Mouse (Mus musculus) spleen, adult 2 months (tissue): ENCODE data around the gene Lhpp. TPM values are rescaled to one million over a fixed set of nuclear protein-coding genes. Genes with fewer than 3 reads are reported as not detected.

ENCODE experiments used
- DNase-seq, 2 experiments: peaks; one replicate each; pipeline versions ENCODE4 v3.0.0 to v3.0.0-alpha.2; 2012 to 2021; ENCODE audit warnings: low spot score in 2 of 2, low read depth in 1 of 2
- H3K27ac ChIP-seq: fragments of 200-500 bp; 2 replicates; pipeline ENCODE4 v1.5.1; 2012; ENCODE audit warnings: low read length, inconsistent platforms; ENCODE audit not compliant: insufficient read depth
- H3K27me3 ChIP-seq: fragments of 200-500 bp; 2 replicates; pipeline ENCODE4 v1.6.1; 2012; ENCODE audit warnings: mild to moderate bottlenecking, moderate library complexity, low read length, inconsistent platforms; ENCODE audit not compliant: control insufficient read depth, insufficient read depth
- H3K36me3 ChIP-seq: fragments of 200-500 bp; 2 replicates; pipeline ENCODE4 v1.6.1; 2012; ENCODE audit warnings: mild to moderate bottlenecking, low read length, inconsistent platforms; ENCODE audit not compliant: control insufficient read depth, insufficient read depth
- H3K4me1 ChIP-seq: fragments of 200-500 bp; 2 replicates; pipeline ENCODE4 v1.6.1; 2011; ENCODE audit warnings: inconsistent platforms; ENCODE audit not compliant: control insufficient read depth, insufficient read depth, insufficient read length
- H3K4me3 ChIP-seq: fragments of 200-500 bp; 2 replicates; pipeline ENCODE4 v1.5.1; 2011; ENCODE audit warnings: mild to moderate bottlenecking, inconsistent platforms; ENCODE audit not compliant: insufficient read depth, insufficient read length; ENCODE audit errors: extremely low read depth
- CTCF ChIP-seq: fragments of 200-500 bp; IDR thresholded peaks from 2 replicates; pipeline ENCODE4 v1.5.1; 2011; ENCODE audit warnings: mild to moderate bottlenecking, inconsistent platforms; ENCODE audit not compliant: insufficient read depth, insufficient read length, insufficient replicate concordance; ENCODE audit errors: extremely low read depth
- POLR2A ChIP-seq: fragments of 200-500 bp; IDR thresholded peaks from 2 replicates; pipeline ENCODE4 v1.6.1; 2011; ENCODE audit warnings: low read depth, low read length, inconsistent platforms
- WGBS: fragments of 180-500 bp; shearing (Covaris S2); methylation state at CpG from one replicate; pipeline ENCODE4 v1.1.7; 2018; 5-methylcytosine and 5-hydroxymethylcytosine counted together
- polyA plus RNA-seq: library from polyadenylated mRNA; depleted of rRNA; stranded (reverse); fragments of >200 nt; gene quantifications from 2 replicates; pipeline ENCODE4 v1.2.3, GENCODE M21; 2012

Gene Lhpp
- polyA plus RNA-seq, 1 experiment: 5.6 TPM

GRCm38 (mm10) chr7:132574646-132575045 lies 35.8 kb upstream of the Lhpp start:
- TF ChIP-seq CTCF (no peak), POLR2A (no peak)
- peaks cover 4% of the 10 kb centered on the region for H3K4me1 ChIP-seq
- WGBS: 92% methylated on average over 5 of the region's 5 CpGs
- H3K27me3 ChIP-seq: no peaks in the 10 kb centered on the region
- H3K27ac ChIP-seq: no peak overlapping the region
- no peak overlapping the region for H3K4me3 ChIP-seq
- no peaks in the 10 kb centered on the region for H3K36me3 ChIP-seq
- no peak for DNase-seq

DNA sequence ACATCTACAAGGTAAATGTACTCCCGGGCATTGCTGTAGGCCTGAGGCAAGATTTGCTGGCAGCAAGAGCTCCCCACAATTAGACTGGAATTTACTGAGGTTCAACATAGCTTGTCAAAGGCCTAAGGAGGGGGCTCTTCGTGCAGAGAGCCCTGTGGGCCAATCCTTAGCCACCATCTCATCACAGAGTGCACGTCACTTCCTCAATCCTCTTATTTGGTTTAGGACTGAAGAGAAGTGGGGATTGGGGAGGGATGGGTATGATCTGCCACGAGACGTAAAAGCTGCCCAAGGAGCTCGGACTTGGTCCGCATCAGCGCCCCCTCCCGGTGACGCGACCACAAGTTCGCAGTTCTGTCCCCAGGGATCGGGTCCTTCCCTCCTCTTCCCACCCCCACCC lies 34.8 kb upstream of the Lhpp start:
- Histone ChIP-seq H3K27me3 (no peaks in the 10 kb centered on the region), H3K27ac (peak overlapping the region; percentile 59), H3K4me1 (no peaks in the 10 kb centered on the region; the same call in 1 of the 2 replicates), H3K36me3 (no peaks in the 10 kb centered on the region), H3K4me3 (peak overlapping the region; percentile 76)
- TF ChIP-seq CTCF: peak; percentile 70
- TF ChIP-seq POLR2A: no peak
- DNase-seq: peak; percentile 73 to 75
- WGBS: 0% methylated on average over 13 of the region's 13 CpGs

DNA sequence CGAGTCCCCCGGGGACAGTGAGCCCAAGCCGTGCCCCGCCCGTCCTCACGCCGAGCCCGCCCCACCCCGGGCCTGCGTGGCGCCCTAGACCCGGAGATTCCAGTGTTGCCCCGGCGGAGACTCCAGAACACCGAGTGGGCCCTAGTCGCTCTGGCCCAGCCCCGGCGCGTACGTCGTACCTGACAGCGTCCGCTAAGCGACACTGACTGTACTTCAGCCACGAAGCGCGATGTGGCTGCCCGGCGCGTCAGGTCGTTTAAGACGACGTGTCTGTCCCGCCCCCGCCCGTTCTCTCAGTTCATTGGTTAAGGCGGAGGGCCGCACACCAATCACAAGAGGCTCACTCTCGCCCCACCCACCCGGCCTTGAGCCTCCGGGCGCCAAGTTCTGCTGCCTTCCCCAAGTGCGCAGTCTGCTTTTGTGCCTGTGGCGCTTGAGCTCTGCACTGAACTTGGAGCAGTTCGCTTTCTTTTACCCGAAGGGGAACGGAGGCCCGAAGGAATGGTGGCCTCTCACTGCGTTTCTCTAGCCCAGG lies 34.3 kb upstream of the Lhpp start, which contains the start of gene Oat:
Gene Oat (minus strand): TSS at position 283 of the 535 bp plus-strand sequence.
- H3K4me3 ChIP-seq: peak within 1 kb of the TSS; percentile 76
- TF ChIP-seq CTCF (no peak), POLR2A (peak; percentile 91)
- H3K36me3 ChIP-seq: no peaks in the 10 kb centered on the region
- peak within 1 kb of the TSS; percentile 89 for H3K27ac ChIP-seq
- no peaks in the 10 kb centered on the region for H3K27me3 ChIP-seq
- peak; percentile 92 to 93 for DNase-seq
- under 1% methylated on average over 49 of the region's 49 CpGs for WGBS
- H3K4me1 ChIP-seq: no peaks in the 10 kb centered on the region; the same call in 1 of the 2 replicates

DNA sequence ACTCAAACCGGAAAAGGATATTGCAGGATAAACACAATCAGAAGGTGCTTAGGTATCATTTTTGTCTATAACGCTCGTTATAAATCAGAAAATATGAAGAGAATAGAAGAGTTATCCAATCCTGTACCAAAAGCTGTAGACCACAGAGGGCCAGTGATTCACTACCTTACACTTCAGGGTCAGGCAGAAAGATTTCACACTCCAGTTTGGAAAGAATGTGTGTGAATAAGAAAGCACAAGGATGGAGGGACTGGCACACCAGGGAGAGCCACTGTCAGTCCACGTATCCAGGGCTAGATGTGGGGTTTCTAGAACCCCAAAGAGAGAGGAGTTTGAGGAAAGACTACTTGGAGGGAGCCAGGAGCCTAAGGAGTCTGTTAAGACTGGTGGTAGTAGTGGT lies 33.5 kb upstream of the Lhpp start:
- Histone ChIP-seq H3K4me1 (no peaks in the 10 kb centered on the region; the same call in 1 of the 2 replicates), H3K4me3 (no peak overlapping the region), H3K27me3 (no peaks in the 10 kb centered on the region), H3K36me3 (no peaks in the 10 kb centered on the region), H3K27ac (no peak overlapping the region)
- DNase-seq: no peak
- 52% methylated on average over 4 of the region's 4 CpGs for WGBS
- no peak for TF ChIP-seq POLR2A
- no peak for TF ChIP-seq CTCF

- H3K4me1 ChIP-seq: no peaks in the 10 kb centered on the region
- H3K36me3 ChIP-seq: no peaks in the 10 kb centered on the region
- no peak overlapping the region for H3K4me3 ChIP-seq
- TF ChIP-seq CTCF (no peak), POLR2A (no peak)
- DNase-seq: no peak
- H3K27ac ChIP-seq: no peak overlapping the region
- 76% methylated on average over 6 of the region's 6 CpGs for WGBS
- no peaks in the 10 kb centered on the region; the same call in 1 of the 2 replicates for H3K27me3 ChIP-seq
Observed at GRCm38 (mm10) chr7:132580511-132580910, 29.9 kb upstream of the Lhpp start.

DNA sequence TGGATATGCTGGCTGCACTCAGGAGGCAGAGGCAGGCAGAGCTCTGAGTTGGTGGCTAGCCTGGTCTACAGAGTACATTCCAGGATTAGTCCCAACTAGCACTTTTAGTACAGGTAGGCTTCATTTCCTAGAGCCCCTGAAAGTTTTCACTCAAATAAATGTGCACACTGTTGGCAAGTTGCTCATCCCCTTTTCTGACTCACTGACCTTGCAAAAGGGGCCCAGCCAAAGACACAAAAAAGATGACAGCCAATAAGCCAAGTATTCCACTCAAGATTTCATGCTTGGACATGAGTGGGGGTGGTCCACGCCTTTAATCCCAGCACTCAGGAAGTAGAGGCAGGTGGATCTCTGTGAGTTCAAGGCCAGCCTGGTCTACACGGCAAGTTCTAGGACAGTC lies 29.0 kb upstream of the Lhpp start:
- H3K36me3 ChIP-seq: no peaks in the 10 kb centered on the region
- no peaks in the 10 kb centered on the region for H3K4me1 ChIP-seq
- 92% methylated on average over 2 of the region's 2 CpGs for WGBS
- H3K27ac ChIP-seq: no peak overlapping the region
- DNase-seq: no peak
- no peaks in the 10 kb centered on the region; the same call in 1 of the 2 replicates for H3K27me3 ChIP-seq
- H3K4me3 ChIP-seq: no peak overlapping the region
- TF ChIP-seq POLR2A (no peak), CTCF (no peak)

- Histone ChIP-seq H3K27ac (no peak overlapping the region), H3K4me1 (no peaks in the 10 kb centered on the region), H3K36me3 (no peaks in the 10 kb centered on the region), H3K4me3 (no peak overlapping the region), H3K27me3 (no peaks in the 10 kb centered on the region; the same call in 1 of the 2 replicates)
- 75% methylated on average over 3 of the region's 3 CpGs for whole genome bisulfite sequencing
- no peak for DNase-seq
- TF ChIP-seq CTCF: no peak
- TF ChIP-seq POLR2A: no peak
Observed at GRCm38 (mm10) chr7:132585695-132586491, 24.5 kb upstream of the Lhpp start.
